Mouse (Mus musculus): ENCODE data around the gene Psmc5. TPM values are rescaled to one million over a fixed set of nuclear protein-coding genes. Genes with fewer than 3 reads are reported as not detected.

Gene Psmc5
- polyA plus RNA-seq, 1 experiment from 2014 or later = 396 TPM

DNA sequence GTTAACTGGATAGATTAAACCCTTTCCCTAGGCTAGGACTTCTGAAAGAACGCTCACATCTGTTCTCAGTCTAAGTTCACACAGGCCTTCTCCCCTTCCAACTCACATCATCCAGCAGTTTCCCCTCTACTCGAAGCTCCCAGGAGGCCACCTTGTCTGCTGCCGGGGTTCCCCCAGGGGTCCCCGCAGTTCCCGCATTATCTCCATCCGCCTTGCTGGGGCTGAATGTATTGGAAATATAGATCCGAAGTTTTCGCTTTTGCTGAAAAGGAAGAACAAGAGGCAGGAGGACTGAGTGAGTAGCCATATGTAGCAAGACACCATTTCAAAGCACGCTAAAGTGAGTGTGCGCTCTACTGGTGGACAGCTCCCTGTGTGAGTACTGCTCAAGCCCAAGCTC is 10.5 kb downstream of the Psmc5 start:
- Histone ChIP-seq H3K36me3 (ENCODE audit: control insufficient read depth, insufficient read depth, low read length) (peaks cover 46% of the 10 kb centered on the region), H3K9ac (ENCODE audit: low read length) (no peak overlapping the region)
- 95% methylated on average over 10 of the region's 10 CpGs for WGBS

DNA sequence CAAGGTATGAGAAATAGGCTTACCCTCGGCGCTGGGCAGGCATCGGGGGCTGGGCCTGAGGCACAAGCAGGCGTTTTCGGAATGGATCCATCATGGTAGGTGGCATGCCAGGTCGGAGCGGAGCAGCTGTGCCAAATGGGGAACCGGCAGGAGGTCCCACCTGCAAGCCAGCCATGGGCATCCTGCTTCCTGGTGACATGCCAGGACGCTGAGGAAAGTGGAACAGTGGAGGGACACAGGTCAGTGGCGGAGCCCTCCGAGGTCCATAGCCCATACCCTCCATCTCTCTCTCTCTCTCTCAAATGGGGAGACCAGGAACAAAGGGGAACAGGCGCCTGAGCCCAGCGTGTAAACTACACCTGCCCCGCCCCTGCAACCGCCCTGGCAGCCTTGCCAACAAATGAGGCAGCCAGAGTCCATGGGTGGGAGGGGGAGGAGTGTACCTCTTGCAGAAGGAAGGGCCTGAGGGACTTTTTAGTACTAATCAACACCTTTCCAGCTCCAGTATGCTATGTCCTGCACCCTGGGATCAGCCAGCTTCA is 11.4 kb downstream of the Psmc5 start:
- Histone ChIP-seq H3K9ac (ENCODE audit: low read length) (no peak overlapping the region), H3K36me3 (ENCODE audit: control insufficient read depth, insufficient read depth, low read length) (peaks cover 39% of the 10 kb centered on the region)

More for the DNA sequence above, 10.5 kb downstream of the Psmc5 start:
- H3K9me3 ChIP-seq (ENCODE audit: control insufficient read depth, low read length) = no peaks in the 10 kb centered on the region
- no peak for DNase-seq (ENCODE audit: low spot score, missing footprints)
- no peak overlapping the region for H3K27ac ChIP-seq (ENCODE audit: low read depth, low read length)
- peaks cover 8% of the 10 kb centered on the region for H3K4me1 ChIP-seq (ENCODE audit: control insufficient read depth, insufficient read depth, low read length)
- H3K27me3 ChIP-seq (ENCODE audit: control insufficient read depth, insufficient read depth, low read length) = no peaks in the 10 kb centered on the region
- ATAC-seq (ENCODE audit: low FRiP score) = no peak
- no peak overlapping the region for H3K4me2 ChIP-seq
- H3K4me3 ChIP-seq (ENCODE audit: low read depth, low read length) = no peak overlapping the region

DNA sequence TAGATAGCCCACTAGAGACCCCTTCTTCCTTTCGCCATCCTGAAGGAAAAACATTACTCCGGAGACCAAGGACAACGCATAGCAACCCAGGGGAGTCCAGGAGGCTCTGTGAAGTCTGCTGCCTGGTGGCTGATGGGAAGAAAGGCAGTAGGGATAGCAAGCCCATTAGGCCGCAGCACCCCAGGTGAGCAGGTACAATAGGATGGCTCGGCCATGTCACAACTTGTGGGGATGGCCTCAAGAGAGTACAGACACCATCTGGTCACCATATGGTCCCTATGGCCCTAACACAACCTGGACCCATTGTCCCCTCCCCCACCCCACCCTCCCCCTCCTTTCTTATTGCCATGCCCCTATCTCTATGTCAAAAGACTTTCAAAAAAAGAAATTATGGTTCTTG is 11.9 kb downstream of the Psmc5 start:
- H3K4me1 ChIP-seq (ENCODE audit: control insufficient read depth, insufficient read depth, low read length) = peaks cover 12% of the 10 kb centered on the region
- no peaks in the 10 kb centered on the region for H3K9me3 ChIP-seq (ENCODE audit: control insufficient read depth, low read length)
- peaks cover 35% of the 10 kb centered on the region for H3K36me3 ChIP-seq (ENCODE audit: control insufficient read depth, insufficient read depth, low read length)
- no peaks in the 10 kb centered on the region for H3K27me3 ChIP-seq (ENCODE audit: control insufficient read depth, insufficient read depth, low read length)
- no peak overlapping the region for H3K9ac ChIP-seq (ENCODE audit: low read length)
- WGBS = 87% methylated on average over 5 of the region's 5 CpGs
- ATAC-seq (ENCODE audit: low FRiP score) (no peak), DNase-seq (ENCODE audit: low spot score, missing footprints) (no peak)
- no peak overlapping the region for H3K4me3 ChIP-seq (ENCODE audit: low read depth, low read length)
- H3K4me2 ChIP-seq = no peak overlapping the region
- 0 out of 2 replicates have a peak overlapping the region, but pooled peaks have one; percentile 59 for H3K27ac ChIP-seq (ENCODE audit: low read depth, low read length)

More for the DNA sequence above, 11.4 kb downstream of the Psmc5 start:
- Histone ChIP-seq H3K27ac (ENCODE audit: low read depth, low read length) (0 out of 2 replicates have a peak overlapping the region, but pooled peaks have one; percentile 11), H3K4me3 (ENCODE audit: low read depth, low read length) (no peak overlapping the region), H3K4me2 (no peak overlapping the region), H3K27me3 (ENCODE audit: control insufficient read depth, insufficient read depth, low read length) (no peaks in the 10 kb centered on the region), H3K4me1 (ENCODE audit: control insufficient read depth, insufficient read depth, low read length) (peaks cover 12% of the 10 kb centered on the region), H3K9me3 (ENCODE audit: control insufficient read depth, low read length) (no peaks in the 10 kb centered on the region)
- DNase-seq (ENCODE audit: low spot score, missing footprints) (no peak), ATAC-seq (ENCODE audit: low FRiP score) (no peak)
- WGBS = 81% methylated on average over 15 of the region's 15 CpGs

DNA sequence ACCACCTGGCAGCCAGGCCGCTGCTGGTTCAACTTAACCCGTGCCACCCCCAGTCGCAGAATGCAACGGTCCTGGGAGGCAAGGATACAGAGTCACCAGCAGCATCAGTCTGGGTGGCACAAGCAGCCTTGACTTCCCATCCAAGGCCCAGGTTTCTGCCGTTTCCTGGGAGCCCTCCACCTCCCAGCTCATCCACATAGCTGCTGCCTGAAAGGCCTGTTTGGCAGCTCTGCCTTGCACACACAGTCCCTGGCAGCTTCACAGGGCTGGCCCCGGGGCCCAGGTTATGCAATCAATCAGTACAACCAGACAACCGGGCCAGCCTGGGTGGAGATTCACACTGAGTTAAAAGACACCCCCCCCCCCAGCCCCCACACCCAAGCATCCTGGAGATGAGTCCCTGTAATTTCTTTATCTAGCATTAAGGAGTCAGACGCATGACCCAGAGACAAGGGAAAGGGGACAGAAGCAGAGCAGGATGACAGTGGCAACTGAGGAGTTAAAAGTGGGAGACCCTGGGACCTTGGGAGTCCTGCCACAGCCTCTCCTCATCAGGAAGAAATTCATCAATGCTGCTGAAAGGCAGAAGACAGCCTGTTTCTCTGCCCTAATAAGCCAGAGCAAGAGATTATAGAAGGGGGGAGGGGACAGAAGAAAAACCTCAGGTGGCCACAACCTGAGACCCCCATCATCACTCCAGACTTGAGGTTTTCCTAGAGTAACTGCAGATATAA is 12.5 kb downstream of the Psmc5 start:
- WGBS = 81% methylated on average over 8 of the region's 8 CpGs
- ATAC-seq (ENCODE audit: low FRiP score) (no peak), DNase-seq (ENCODE audit: low spot score, missing footprints) (no peak)
- Histone ChIP-seq H3K9ac (ENCODE audit: low read length) (0 out of 2 replicates have a peak overlapping the region, but pooled peaks have one; percentile 10), H3K4me1 (ENCODE audit: control insufficient read depth, insufficient read depth, low read length) (peaks cover 15% of the 10 kb centered on the region), H3K9me3 (ENCODE audit: control insufficient read depth, low read length) (no peaks in the 10 kb centered on the region), H3K27me3 (ENCODE audit: control insufficient read depth, insufficient read depth, low read length) (no peaks in the 10 kb centered on the region), H3K4me3 (ENCODE audit: low read depth, low read length) (no peak overlapping the region), H3K36me3 (ENCODE audit: control insufficient read depth, insufficient read depth, low read length) (peaks cover 29% of the 10 kb centered on the region), H3K4me2 (no peak overlapping the region), H3K27ac (ENCODE audit: low read depth, low read length) (peak overlapping the region; percentile 59)

DNA sequence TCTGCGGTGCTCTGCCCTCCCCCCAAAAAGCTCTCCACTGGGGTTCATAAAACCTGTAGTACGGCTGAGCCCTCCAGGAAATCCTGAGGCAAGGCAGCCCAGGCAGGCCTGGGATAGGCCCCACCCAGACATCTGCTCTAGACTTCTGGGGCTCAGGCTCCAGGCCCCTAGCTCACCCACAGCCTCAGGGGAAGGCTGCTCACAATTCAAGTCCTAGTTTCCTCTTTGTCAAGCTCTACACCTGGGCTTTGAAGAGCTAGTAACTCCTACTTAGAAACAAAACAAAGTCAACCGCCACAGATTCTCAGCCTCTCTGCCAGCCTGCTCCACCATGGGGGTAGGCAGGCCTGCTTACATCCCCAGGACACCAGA is 13.1 kb downstream of the Psmc5 start:
- H3K9ac ChIP-seq (ENCODE audit: low read length) = no peak overlapping the region
- peak overlapping the region; percentile 59 for H3K27ac ChIP-seq (ENCODE audit: low read depth, low read length)
- H3K4me3 ChIP-seq (ENCODE audit: low read depth, low read length) = no peak overlapping the region
- 82% methylated on average over 3 of the region's 3 CpGs for WGBS
- DNase-seq (ENCODE audit: low spot score, missing footprints) (no peak), ATAC-seq (ENCODE audit: low FRiP score) (no peak)
- peaks cover 15% of the 10 kb centered on the region for H3K4me1 ChIP-seq (ENCODE audit: control insufficient read depth, insufficient read depth, low read length)
- no peaks in the 10 kb centered on the region for H3K9me3 ChIP-seq (ENCODE audit: control insufficient read depth, low read length)
- H3K27me3 ChIP-seq (ENCODE audit: control insufficient read depth, insufficient read depth, low read length) = no peaks in the 10 kb centered on the region
- H3K36me3 ChIP-seq (ENCODE audit: control insufficient read depth, insufficient read depth, low read length) = peaks cover 24% of the 10 kb centered on the region
- H3K4me2 ChIP-seq = no peak overlapping the region

DNA sequence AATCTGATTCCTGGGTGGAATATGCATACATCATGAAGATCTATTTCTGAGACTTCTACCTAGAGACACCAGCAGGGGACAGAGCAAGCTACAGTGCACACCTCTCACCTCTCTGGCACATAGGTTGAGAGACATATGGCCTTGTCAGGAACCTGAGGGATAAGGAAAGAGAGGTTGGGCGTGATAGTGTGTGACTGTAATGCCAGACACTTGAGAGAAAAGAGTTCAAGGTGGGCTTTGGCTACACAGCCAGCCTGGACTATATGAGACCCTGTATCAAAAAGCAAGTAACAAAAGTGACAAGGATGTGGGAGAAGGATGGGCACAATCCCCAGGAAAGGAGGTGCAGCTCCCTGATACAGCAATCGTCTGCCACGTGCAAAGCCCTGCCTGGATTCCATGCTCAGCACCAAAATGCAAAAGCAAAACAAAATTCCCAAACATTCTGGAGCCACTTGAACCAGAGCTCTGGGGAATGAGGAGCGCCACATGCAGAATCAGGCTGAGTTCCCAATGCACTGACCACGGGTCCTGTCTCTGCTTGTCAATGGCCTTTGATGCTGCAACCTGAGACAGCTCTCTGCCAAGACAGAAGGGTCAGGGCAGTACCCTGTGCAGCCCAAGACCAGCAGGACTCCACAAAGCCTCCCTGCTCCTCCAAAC is 15.3 kb downstream of the Psmc5 start:
- WGBS = 51% methylated on average over 5 of the region's 5 CpGs
- H3K9me3 ChIP-seq (ENCODE audit: control insufficient read depth, low read length) = no peaks in the 10 kb centered on the region
- H3K4me2 ChIP-seq = peak overlapping the region; percentile 85
- no peak for DNase-seq (ENCODE audit: low spot score, missing footprints)
- H3K9ac ChIP-seq (ENCODE audit: low read length) = peak overlapping the region; percentile 97
- peak overlapping the region; percentile 96 for H3K4me3 ChIP-seq (ENCODE audit: low read depth, low read length)
- no peaks in the 10 kb centered on the region for H3K27me3 ChIP-seq (ENCODE audit: control insufficient read depth, insufficient read depth, low read length)
- peaks cover 15% of the 10 kb centered on the region for H3K4me1 ChIP-seq (ENCODE audit: control insufficient read depth, insufficient read depth, low read length)
- peaks cover 6% of the 10 kb centered on the region for H3K36me3 ChIP-seq (ENCODE audit: control insufficient read depth, insufficient read depth, low read length)
- no peak for ATAC-seq (ENCODE audit: low FRiP score)
- H3K27ac ChIP-seq (ENCODE audit: low read depth, low read length) = no peak overlapping the region

DNA sequence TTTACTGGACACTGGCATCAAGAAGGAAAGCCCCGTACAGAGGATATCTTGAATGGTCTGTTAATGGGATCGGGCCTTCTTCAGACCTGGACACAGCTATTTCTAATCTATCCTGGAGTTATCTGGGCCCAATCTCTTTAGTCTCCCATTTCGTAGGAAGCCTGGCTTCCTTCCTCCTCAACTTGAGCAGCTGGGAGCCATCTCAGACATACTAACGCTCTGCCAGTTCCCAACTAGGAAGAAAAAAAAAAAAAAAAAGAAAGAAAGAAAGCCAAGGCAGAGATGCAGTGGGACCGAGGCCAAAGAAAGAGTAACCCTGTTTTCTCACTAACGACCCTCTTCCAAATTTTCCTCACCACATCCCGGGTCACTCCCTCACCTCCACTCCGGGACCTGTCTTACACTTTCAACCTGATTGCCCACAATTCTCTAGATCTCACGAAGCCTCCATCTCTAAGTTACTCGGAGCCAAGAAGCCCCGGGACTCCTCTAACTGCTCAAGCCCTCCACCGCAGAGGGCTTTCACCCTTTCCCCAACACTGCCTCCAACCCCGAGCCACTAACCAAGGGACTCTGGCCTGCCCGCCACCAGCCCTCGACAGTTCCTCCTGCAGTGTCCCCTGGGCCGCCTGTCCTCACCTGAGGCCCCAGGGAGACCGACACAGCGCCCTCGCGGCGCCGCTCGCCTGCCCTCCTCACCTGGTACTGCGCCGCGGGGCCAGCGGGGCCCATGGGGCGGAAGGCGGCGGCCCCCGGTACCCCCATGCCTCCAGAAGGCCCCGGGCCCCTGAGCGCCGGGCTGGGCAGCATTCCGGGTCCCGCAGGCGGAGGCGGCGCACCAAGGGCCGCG is 16.1 kb downstream of the Psmc5 start:
- 2% methylated on average over 41 of the region's 41 CpGs for WGBS
- Histone ChIP-seq H3K27ac (ENCODE audit: low read depth, low read length) (peak overlapping the region; percentile 80), H3K9ac (ENCODE audit: low read length) (peak overlapping the region; percentile 97), H3K36me3 (ENCODE audit: control insufficient read depth, insufficient read depth, low read length) (0 out of 2 replicates have a peak, but pooled peaks cover 2% of the 10 kb centered on the region), H3K9me3 (ENCODE audit: control insufficient read depth, low read length) (no peaks in the 10 kb centered on the region), H3K4me3 (ENCODE audit: low read depth, low read length) (peak overlapping the region; percentile 96), H3K4me1 (ENCODE audit: control insufficient read depth, insufficient read depth, low read length) (peaks cover 15% of the 10 kb centered on the region), H3K27me3 (ENCODE audit: control insufficient read depth, insufficient read depth, low read length) (no peaks in the 10 kb centered on the region), H3K4me2 (peak overlapping the region; percentile 85)
- peak; percentile 96 for DNase-seq (ENCODE audit: low spot score, missing footprints)
- no peak; the same call in 1 of the 2 replicates for ATAC-seq (ENCODE audit: low FRiP score)

DNA sequence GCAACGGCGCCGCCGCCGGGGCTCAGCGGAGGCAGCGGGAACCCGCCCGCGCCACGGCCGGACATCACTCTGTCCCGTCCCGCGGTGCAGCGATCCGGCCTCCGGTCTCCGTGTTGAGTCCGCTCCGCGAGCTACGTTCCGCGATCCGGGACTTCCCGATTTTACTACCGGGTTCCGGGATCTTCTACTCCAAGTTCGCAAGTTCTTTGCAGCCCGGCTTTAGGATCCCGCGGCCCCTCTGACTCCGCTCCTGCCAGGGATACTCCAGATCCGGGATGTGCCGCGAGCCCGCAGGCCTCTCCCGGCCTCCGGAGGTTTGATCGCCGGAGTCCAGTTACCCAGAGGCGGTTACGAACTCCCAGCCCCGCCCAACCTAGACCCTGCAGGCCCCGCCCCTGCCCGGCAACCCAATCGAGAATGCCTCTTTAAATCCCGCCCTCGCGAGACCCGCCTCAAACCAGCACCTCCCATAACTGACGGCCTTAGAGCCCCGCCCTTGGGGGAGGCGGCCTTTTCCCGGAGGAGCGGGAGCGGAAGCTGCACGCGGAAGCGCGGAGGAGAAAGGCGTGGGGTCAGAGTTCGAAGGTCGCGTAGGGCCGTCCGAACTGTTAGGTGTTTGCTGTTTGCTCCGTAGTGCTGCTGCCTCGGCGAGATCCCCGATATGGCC is 16.8 kb downstream of the Psmc5 start, which contains the start of gene Smarcd2:
Gene Smarcd2, minus strand, starts transcription at position 329 of the 667 bp plus-strand sequence.
- H3K4me3 ChIP-seq (ENCODE audit: low read depth, low read length) = peak within 1 kb of the TSS; percentile 96
- H3K27me3 ChIP-seq (ENCODE audit: control insufficient read depth, insufficient read depth, low read length) = no peaks in the 10 kb centered on the region
- under 1% methylated on average over 72 of the region's 72 CpGs for WGBS
- peak within 1 kb of the TSS; percentile 85 for H3K4me2 ChIP-seq
- H3K27ac ChIP-seq (ENCODE audit: low read depth, low read length) = peak within 1 kb of the TSS; percentile 80
- H3K4me1 ChIP-seq (ENCODE audit: control insufficient read depth, insufficient read depth, low read length) = peaks cover 13% of the 10 kb centered on the region
- ATAC-seq (ENCODE audit: low FRiP score) = peak; percentile 95
- DNase-seq (ENCODE audit: low spot score, missing footprints) = peak; percentile 100
- peak within 1 kb of the TSS; percentile 97 for H3K9ac ChIP-seq (ENCODE audit: low read length)
- no peaks in the 10 kb centered on the region for H3K9me3 ChIP-seq (ENCODE audit: control insufficient read depth, low read length)
- 0 out of 2 replicates have a peak, but pooled peaks cover under 1% of the 10 kb centered on the region for H3K36me3 ChIP-seq (ENCODE audit: control insufficient read depth, insufficient read depth, low read length)

Measured in midbrain, embryonic 11.5 days (tissue).